Mouse (Mus musculus) bone marrow macrophage, adult 2 months (primary cell): Measurements from ENCODE around the gene Lrrc61. TPM values are rescaled to one million over a fixed set of nuclear protein-coding genes. Genes with fewer than 3 reads are reported as not detected.

Experiments
- H3K27ac ChIP-seq: 2 replicates; pipeline ENCODE4 v1.5.1; 2012; ENCODE audit warnings: low read depth, low read length; ENCODE audit not compliant: insufficient read depth
- H3K4me1 ChIP-seq: 2 replicates; pipeline ENCODE4 v1.6.1; 2012; ENCODE audit warnings: low read length; ENCODE audit not compliant: control insufficient read depth, insufficient read depth
- H3K4me3 ChIP-seq: 2 replicates; pipeline ENCODE4 v1.5.1; 2012; ENCODE audit warnings: mild to moderate bottlenecking, low read length, moderate library complexity; ENCODE audit not compliant: insufficient read depth
- CTCF ChIP-seq: IDR thresholded peaks from 2 replicates; pipeline ENCODE4 v1.5.1; 2012; ENCODE audit warnings: low read depth, mild to moderate bottlenecking, low read length, moderate library complexity
- POLR2A ChIP-seq: IDR thresholded peaks from 2 replicates; pipeline ENCODE4 v1.6.1; 2012; ENCODE audit warnings: mild to moderate bottlenecking, low read depth, low read length, borderline replicate concordance
- polyA plus RNA-seq: library from polyadenylated mRNA; stranded (reverse); fragments of >200 nt; gene quantifications from 2 replicates; pipeline ENCODE4 v1.2.4, GENCODE M21; 2012; ENCODE audit not compliant: missing spikeins, insufficient read depth, insufficient read length

The Lrrc61 gene
- polyA plus RNA-seq, 1 experiment = 19.1 TPM

- TF ChIP-seq CTCF (no peak), POLR2A (no peak)
- H3K27ac ChIP-seq = no peak overlapping the region
- H3K4me3 ChIP-seq = no peak overlapping the region
- H3K4me1 ChIP-seq = peaks cover 13% of the 10 kb centered on the region
Measured at GRCm38 (mm10) chr6:48534913-48535312, 19.7 kb upstream of the Lrrc61 start.

- TF ChIP-seq POLR2A (no peak), CTCF (no peak)
- H3K4me1 ChIP-seq = peaks cover 7% of the 10 kb centered on the region
Measured at GRCm38 (mm10) chr6:48536091-48536490, 18.5 kb upstream of the Lrrc61 start.

DNA sequence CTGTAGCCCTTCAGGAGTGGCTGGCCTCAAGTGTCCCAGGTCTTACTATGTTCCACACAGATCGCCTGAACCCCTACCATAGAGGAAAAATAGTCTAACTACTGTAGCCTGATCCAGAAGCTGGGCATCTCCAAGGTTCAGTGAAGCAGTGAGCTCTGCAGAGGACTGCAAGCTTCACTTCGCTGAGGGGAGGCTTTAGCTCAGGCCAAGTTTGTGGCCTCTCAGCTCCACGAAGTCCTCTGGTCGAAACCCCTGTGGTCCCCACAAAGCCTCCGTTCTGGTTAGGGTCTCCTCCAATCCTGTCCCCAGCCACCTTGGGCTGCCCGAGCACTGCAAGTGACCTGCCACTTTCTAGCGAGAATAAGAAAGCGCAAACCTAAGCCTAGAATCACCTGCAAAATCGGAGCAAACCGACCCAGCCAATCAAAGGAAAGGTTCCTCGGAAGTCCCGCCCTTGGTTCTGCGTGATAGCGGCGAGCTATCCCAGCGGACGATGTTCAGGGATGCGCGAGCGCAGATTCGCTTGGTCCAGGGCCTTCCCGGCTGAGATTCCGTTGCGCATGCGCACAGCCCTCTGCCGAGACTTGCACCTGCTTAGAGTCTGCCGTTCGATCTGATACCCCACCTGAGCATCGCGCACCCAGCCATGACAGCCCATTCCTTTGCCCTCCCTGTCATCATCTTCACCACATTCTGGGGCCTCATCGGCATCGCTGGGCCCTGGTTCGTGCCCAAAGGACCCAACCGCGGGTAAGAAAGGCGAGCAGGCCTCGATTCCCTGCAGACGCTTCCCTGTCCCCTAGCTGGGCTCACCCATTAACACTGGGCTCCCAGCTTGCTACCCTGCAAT is 17.3 kb upstream of the Lrrc61 start, which contains the start of gene Atp6v0e2:
Gene Atp6v0e2 (plus strand): TSS at position 511 of the 850 bp plus-strand sequence.
- TF ChIP-seq POLR2A (no peak), CTCF (no peak)
- H3K4me3 ChIP-seq = no peak within 1 kb of the TSS
- H3K27ac ChIP-seq = no peak within 1 kb of the TSS
- peaks cover 7% of the 10 kb centered on the region for H3K4me1 ChIP-seq

More at GRCm38 (mm10) chr6:48536091-48536490, 18.5 kb upstream of the Lrrc61 start:
- H3K4me3 ChIP-seq = no peak overlapping the region
- H3K27ac ChIP-seq = no peak overlapping the region

- Histone ChIP-seq H3K27ac (no peak overlapping the region), H3K4me3 (no peak overlapping the region), H3K4me1 (peaks cover 7% of the 10 kb centered on the region)
- TF ChIP-seq POLR2A (no peak), CTCF (no peak)
Measured at GRCm38 (mm10) chr6:48538841-48539737, 15.5 kb upstream of the Lrrc61 start.

GRCm38 (mm10) chr6:48539860-48540259 is 14.7 kb upstream of the Lrrc61 start:
- Histone ChIP-seq H3K4me1 (peaks cover 7% of the 10 kb centered on the region), H3K27ac (no peak overlapping the region), H3K4me3 (no peak overlapping the region)
- TF ChIP-seq POLR2A (no peak), CTCF (no peak)

DNA sequence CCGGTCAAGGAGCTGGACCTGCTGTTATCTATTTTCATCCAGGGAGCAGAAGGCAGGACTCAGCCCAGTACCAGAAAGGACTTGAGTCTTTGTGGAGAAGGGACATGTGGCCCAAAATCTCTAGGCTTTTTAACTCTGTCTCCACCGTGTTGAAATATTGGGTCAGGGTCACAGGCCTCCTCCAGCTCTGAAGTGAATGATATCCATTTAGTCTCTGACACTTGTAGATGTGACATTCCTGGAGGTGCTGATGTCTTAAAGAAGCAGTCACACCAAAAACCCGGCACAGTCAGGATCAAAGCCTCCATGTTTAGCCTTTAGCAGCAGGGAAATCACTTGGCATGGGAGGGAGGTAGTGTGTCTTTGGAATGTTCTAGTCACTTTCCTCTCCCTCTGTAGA is 13.9 kb upstream of the Lrrc61 start:
- H3K27ac ChIP-seq = no peak overlapping the region
- peaks cover 7% of the 10 kb centered on the region for H3K4me1 ChIP-seq
- H3K4me3 ChIP-seq = no peak overlapping the region
- TF ChIP-seq CTCF (no peak), POLR2A (no peak)

- no peak for TF ChIP-seq POLR2A
- no peak overlapping the region for H3K4me3 ChIP-seq
- no peaks in the 10 kb centered on the region for H3K4me1 ChIP-seq
- H3K27ac ChIP-seq = no peak overlapping the region
Measured at GRCm38 (mm10) chr6:48541560-48542450, 12.8 kb upstream of the Lrrc61 start.

DNA sequence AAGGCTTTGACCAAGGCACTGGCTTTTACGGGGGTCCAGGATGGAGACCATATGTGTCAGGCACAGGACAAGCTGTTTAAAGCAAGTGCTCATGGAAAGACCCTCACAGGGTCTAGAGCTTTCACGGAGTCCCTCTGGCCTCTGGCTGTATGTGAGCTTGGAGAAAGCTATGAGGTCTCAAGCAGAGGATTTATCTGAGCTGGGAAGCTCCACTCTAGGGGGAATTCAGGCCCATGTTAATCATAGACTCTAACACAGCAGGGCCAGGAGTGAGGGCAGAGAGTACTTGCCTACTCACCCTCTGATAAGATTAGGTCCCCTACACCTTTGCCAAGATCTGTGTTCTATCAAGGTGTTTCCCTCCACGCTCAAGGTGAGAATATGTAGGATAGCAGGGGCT is 12.0 kb upstream of the Lrrc61 start:
- Histone ChIP-seq H3K27ac (no peak overlapping the region), H3K4me3 (no peak overlapping the region), H3K4me1 (no peaks in the 10 kb centered on the region)
- TF ChIP-seq POLR2A (no peak), CTCF (no peak)

GRCm38 (mm10) chr6:48545251-48545650 is 9.3 kb upstream of the Lrrc61 start:
- Histone ChIP-seq H3K4me1 (no peaks in the 10 kb centered on the region), H3K27ac (no peak overlapping the region), H3K4me3 (no peak overlapping the region)
- no peak for TF ChIP-seq POLR2A
- no peak for TF ChIP-seq CTCF
